In the genomic region with DNA sequence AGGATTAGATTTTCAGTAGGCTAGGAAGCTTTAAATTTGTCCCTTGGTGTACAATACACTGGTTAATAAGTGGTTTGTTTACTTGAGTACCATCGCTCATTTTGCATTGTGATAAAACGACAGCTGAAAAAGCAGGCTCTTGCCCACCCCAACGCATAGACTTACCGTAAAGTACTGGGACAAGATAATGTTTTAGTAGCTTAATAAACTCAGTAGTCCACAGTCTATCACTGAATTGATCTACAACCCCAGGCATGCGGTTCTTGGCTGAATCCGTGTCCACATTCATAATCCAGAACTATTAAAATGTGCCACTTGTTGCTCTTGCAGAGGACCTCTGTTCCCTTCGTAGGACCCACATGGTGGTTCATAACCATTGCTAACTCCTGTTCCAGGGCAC, we compare ENCODE assay signal across 9 mouse cellular contexts. TPM values are rescaled to one million over a fixed set of nuclear protein-coding genes. Genes with fewer than 3 reads are reported as not detected.
DNase-seq lines count a peak whose midpoint lies in the region; ATAC-seq and TF ChIP-seq lines count a peak whose summit lies in the region.
"Had no signal": no experiment of that assay in that cellular context is flagged by ENCODE, and none has a peak within 500 bp of the region (broad histone marks: within the 10 kb centered on the region; RNA-seq: fewer than 3 reads in every experiment).

No protein-coding gene starts in this region.

- H3K36me3 ChIP-seq in heart, adult 2 months (ENCODE audit: control insufficient read depth, insufficient read depth, low read length), result peaks cover 9% of the 10 kb centered on the region
- H3K36me3 ChIP-seq in forebrain, embryonic 13.5 days (ENCODE audit: poor library complexity, severe bottlenecking), result no peaks in the 10 kb centered on the region
- H3K36me3 ChIP-seq in liver, embryonic 13.5 days, result no peaks in the 10 kb centered on the region
- no peaks in the 10 kb centered on the region for H3K36me3 ChIP-seq in kidney, adult 2 months (ENCODE audit: control insufficient read depth, insufficient read depth, low read length)

- DNase-seq in heart, adult 2 months, result no peak
- no peak for DNase-seq in heart, adult 8-10 months (ENCODE audit: low spot score)
- DNase-seq in 416B (ENCODE audit: low read depth), result peak; percentile 39
- DNase-seq in liver, embryonic 13.5 days, result no peak
- DNase-seq in ovary, adult 18-20 months (ENCODE audit: low spot score), result no peak
- DNase-seq in Muller cell, postnatal 12 days (ENCODE audit: inconsistent ontology term), result no peak
- DNase-seq in kidney, adult 2 months, result no peak
- DNase-seq: layer of hippocampus, postnatal 36 days had no signal

- intact Hi-C loops in heart, adult 2 months (cut with DNase I), result loop anchor here (5.0 to 10.0 kb wide), 3 partner anchors 82 to 280 kb away; no protein-coding TSS in a partner anchor

- no peaks in the 10 kb centered on the region for H3K9me3 ChIP-seq in forebrain, embryonic 13.5 days (replicated peaks)
- no peaks in the 10 kb centered on the region for H3K9me3 ChIP-seq in liver, embryonic 13.5 days (replicated peaks)

- ATAC-seq in forebrain, embryonic 13.5 days, result no peak
- ATAC-seq in liver, embryonic 13.5 days (ENCODE audit: low read depth), result no peak

- H3K79me2 ChIP-seq in heart, adult 2 months (replicated peaks; ENCODE audit: control insufficient read depth, insufficient read depth, low read length), result peaks cover 15% of the 10 kb centered on the region

- TF ChIP-seq CTCF in heart, adult 2 months (IDR thresholded peaks at IDR 0.05), result no peak
- no peak for TF ChIP-seq CTCF in kidney, adult 2 months (conservative IDR thresholded peaks at IDR 0.05; ENCODE audit: insufficient read depth, insufficient read length, low read depth, low read length)

- no peak for TF ChIP-seq EP300 in heart, adult 2 months (IDR thresholded peaks at IDR 0.05; ENCODE audit: insufficient read depth, low read depth, low read length)

- peak overlapping the region; percentile 95 for H3K4me3 ChIP-seq in heart, adult 2 months
- H3K4me3 ChIP-seq in forebrain, embryonic 13.5 days, result peak overlapping the region; percentile 81
- peak overlapping the region; percentile 86 for H3K4me3 ChIP-seq in liver, embryonic 13.5 days (replicated peaks)
- H3K4me3 ChIP-seq in kidney, adult 2 months (ENCODE audit: insufficient read depth, low read depth, low read length), result no peak overlapping the region; the same call in 1 of the 2 replicates

- H3K27me3 ChIP-seq in heart, adult 2 months (ENCODE audit: control insufficient read depth, insufficient read depth, low read length), result no peaks in the 10 kb centered on the region
- no peaks in the 10 kb centered on the region for H3K27me3 ChIP-seq in forebrain, embryonic 13.5 days
- no peaks in the 10 kb centered on the region for H3K27me3 ChIP-seq in liver, embryonic 13.5 days
- H3K27me3 ChIP-seq in kidney, adult 2 months (replicated peaks; ENCODE audit: control insufficient read depth, insufficient read depth, low read length), result no peaks in the 10 kb centered on the region

- no peak overlapping the region for H3K27ac ChIP-seq in heart, adult 2 months
- H3K27ac ChIP-seq in forebrain, embryonic 13.5 days, result no peak overlapping the region
- no peak overlapping the region for H3K27ac ChIP-seq in liver, embryonic 13.5 days
- H3K27ac ChIP-seq in kidney, adult 2 months (ENCODE audit: insufficient read depth, low read depth, low read length), result no peak overlapping the region

- H3K4me1 ChIP-seq in heart, adult 2 months (ENCODE audit: control insufficient read depth, insufficient read depth, low read length), result peaks cover 8% of the 10 kb centered on the region
- H3K4me1 ChIP-seq in forebrain, embryonic 13.5 days, result peaks cover 32% of the 10 kb centered on the region
- H3K4me1 ChIP-seq in liver, embryonic 13.5 days (replicated peaks), result peaks cover 39% of the 10 kb centered on the region
- H3K4me1 ChIP-seq in kidney, adult 2 months (ENCODE audit: control insufficient read depth, insufficient read depth, low read length), result peaks cover 12% of the 10 kb centered on the region; the same call in 1 of the 2 replicates

- TF ChIP-seq POLR2A in heart, adult 2 months (IDR thresholded peaks at IDR 0.05; ENCODE audit: insufficient read depth, low read depth, low read length), result no peak
- no peak for TF ChIP-seq POLR2A in kidney, adult 2 months (IDR thresholded peaks at IDR 0.05; ENCODE audit: low read depth, low read length)

- peak overlapping the region; percentile 80 for H3K4me2 ChIP-seq in forebrain, embryonic 13.5 days
- H3K4me2 ChIP-seq in liver, embryonic 13.5 days, result peak overlapping the region; percentile 97

- 0 out of 2 replicates have a peak overlapping the region, but pooled peaks have one; percentile 11 for H3K9ac ChIP-seq in heart, adult 2 months (ENCODE audit: low read depth, low read length)
- peak overlapping the region; percentile 96 for H3K9ac ChIP-seq in forebrain, embryonic 13.5 days
- H3K9ac ChIP-seq in liver, embryonic 13.5 days, result no peak overlapping the region; the same call in 1 of the 2 replicates

- 38% methylated on average over 7 of the region's 7 CpGs for WGBS in heart, adult 2 months
- WGBS in forebrain, embryonic 13.5 days, result 58% methylated on average over 7 of the region's 7 CpGs
- 45% methylated on average over 7 of the region's 7 CpGs for WGBS in liver, embryonic 13.5 days (ENCODE audit: insufficient replicate concordance)
- 27% methylated on average over 7 of the region's 7 CpGs for WGBS in kidney, adult 2 months

RNA-seq across cellular contexts. Expression of gene Abhd17b, which starts 1.8 kb away (rescaled TPM):
- total RNA-seq in heart, adult 2 months (2021), result 10 to 100 TPM; 10.6 to 13.8 TPM
- polyA plus RNA-seq in heart, adult 2 months (2012; rRNA removed), result 3.4 and 7.7 TPM in 2 replicates
- 10 to 100 TPM in 3 of 4 experiments, 1 to 10 TPM in 1; 9.4 to 11.2 (median 11.0) TPM for total RNA-seq in heart, adult 8-10 months (2022)
- 35.1 and 40.0 TPM in 2 replicates for polyA plus RNA-seq in forebrain, embryonic 13.5 days (2015; fragmentation: Nextera tagmentation; extraction: Ambion mirVana)
- 7.0 and 8.1 TPM in 2 replicates for polyA plus RNA-seq in liver, embryonic 13.5 days (2015; fragmentation: Nextera tagmentation; extraction: Ambion mirVana)
- 10.5 and 11.1 TPM in 2 replicates for polyA plus RNA-seq in kidney, adult 2 months (2012; rRNA removed)

RNA-seq across cellular contexts. Expression of gene 1110059E24Rik, which starts 2.0 kb away (rescaled TPM):
- 10 to 100 TPM; 10.5 to 11.0 TPM for total RNA-seq in heart, adult 2 months (2021)
- 4.6 and 9.8 TPM in 2 replicates for polyA plus RNA-seq in heart, adult 2 months (2012; rRNA removed)
- total RNA-seq in heart, adult 8-10 months (2022), result 10 to 100 TPM; 12.5 to 14.2 (median 13.2) TPM
- 69.9 and 70.3 TPM in 2 replicates for polyA plus RNA-seq in forebrain, embryonic 13.5 days (2015; fragmentation: Nextera tagmentation; extraction: Ambion mirVana)
- polyA plus RNA-seq in liver, embryonic 13.5 days (2015; fragmentation: Nextera tagmentation; extraction: Ambion mirVana), result 17.2 and 19.1 TPM in 2 replicates
- 3.8 and 7.3 TPM in 2 replicates for polyA plus RNA-seq in kidney, adult 2 months (2012; rRNA removed)
